Mouse (Mus musculus): Measurements from ENCODE around the gene Zfp579.

- TF ChIP-seq CTCF (IDR thresholded peaks at IDR 0.05; ENCODE audit: low read depth, low read length) (no peak), POLR2A (IDR thresholded peaks at IDR 0.05; ENCODE audit: insufficient read depth, low read length) (no peak)
Observed at GRCm38 (mm10) chr7:4963527-4963926, 32.4 kb downstream of the Zfp579 start.

Data from ES-Bruce4 (cell line).